Mouse (Mus musculus) CD4-positive naive resting alpha-beta T cell, adult 76 days (primary cell): Measurements from ENCODE around the gene Olfr721-ps1. TPM values are rescaled to one million over a fixed set of nuclear protein-coding genes. Genes with fewer than 3 reads are reported as not detected.

Source experiments
- total RNA-seq: library from RNA; stranded (reverse); gene quantifications from one replicate; pipeline ENCODE4 v1.2.4, GENCODE M21; 2023

Gene Olfr721-ps1
- not detected for total RNA-seq

GRCm38 (mm10) chr14:14400998-14401397, at the start of gene Olfr721-ps1:
TSS of gene Olfr721-ps1 (plus strand) at chr14:14401298.

Other genes with a start within 250 kb of the Olfr721-ps1 start
- not detected for gene Olfr720, start 214.5 kb upstream of the Olfr721-ps1 start, total RNA-seq
- gene Olfr31, start 78.5 kb upstream of the Olfr721-ps1 start, total RNA-seq = not detected
- 11.1 TPM for gene Il3ra, start 55.0 kb upstream of the Olfr721-ps1 start, total RNA-seq